ENCODE assay signal across 8 mouse cellular contexts in genomic region chr13:21715131-21715863, GRCm38 (mm10). TPM values are rescaled to one million over a fixed set of nuclear protein-coding genes. Genes with fewer than 3 reads are reported as not detected.
DNase-seq lines count a peak whose midpoint lies in the region; ATAC-seq and TF ChIP-seq lines count a peak whose summit lies in the region.

No protein-coding gene starts in this region.

- H3K9me3 ChIP-seq in heart, embryonic 11.5 days (replicated peaks; ENCODE audit: control insufficient read depth, low read length), result no peaks in the 10 kb centered on the region
- no peaks in the 10 kb centered on the region for H3K9me3 ChIP-seq in heart, embryonic 16.5 days (replicated peaks; ENCODE audit: control insufficient read depth, low read length)
- no peaks in the 10 kb centered on the region for H3K9me3 ChIP-seq in liver, postnatal 0 days (ENCODE audit: low read length)
- H3K9me3 ChIP-seq in stomach, embryonic 15.5 days, result no peaks in the 10 kb centered on the region

- H3K4me2 ChIP-seq in heart, embryonic 11.5 days, result peak overlapping the region; percentile 87
- H3K4me2 ChIP-seq in heart, embryonic 16.5 days (ENCODE audit: low read depth, low read length), result peak overlapping the region; percentile 91
- peak overlapping the region; percentile 72 for H3K4me2 ChIP-seq in liver, postnatal 0 days (ENCODE audit: low read depth, low read length)
- peak overlapping the region; percentile 69 for H3K4me2 ChIP-seq in stomach, embryonic 15.5 days

- peaks cover 7% of the 10 kb centered on the region for H3K4me1 ChIP-seq in heart, embryonic 11.5 days (ENCODE audit: control insufficient read depth, insufficient read depth, low read length)
- peaks cover 21% of the 10 kb centered on the region for H3K4me1 ChIP-seq in heart, embryonic 16.5 days (ENCODE audit: control insufficient read depth, insufficient read depth, low read length)
- H3K4me1 ChIP-seq in liver, postnatal 0 days (ENCODE audit: insufficient read depth), result peaks cover 25% of the 10 kb centered on the region
- H3K4me1 ChIP-seq in stomach, embryonic 15.5 days, result peaks cover 18% of the 10 kb centered on the region

- TF ChIP-seq CTCF in liver, postnatal 0 days (IDR thresholded peaks at IDR 0.05; ENCODE audit: low read depth), result no peak

- under 1% methylated on average over 22 of the region's 22 CpGs for WGBS in heart, embryonic 11.5 days (ENCODE audit: insufficient replicate concordance)
- WGBS in heart, embryonic 16.5 days, result under 1% methylated on average over 22 of the region's 22 CpGs
- WGBS in liver, postnatal 0 days (ENCODE audit: insufficient replicate concordance), result under 1% methylated on average over 20 of the region's 22 CpGs
- WGBS in stomach, embryonic 15.5 days, result under 1% methylated on average over 22 of the region's 22 CpGs

- H3K27me3 ChIP-seq in heart, embryonic 11.5 days (ENCODE audit: control insufficient read depth, insufficient read depth, low read length), result no peaks in the 10 kb centered on the region
- H3K27me3 ChIP-seq in heart, embryonic 16.5 days (ENCODE audit: control insufficient read depth, insufficient read depth, low read length), result no peaks in the 10 kb centered on the region
- H3K27me3 ChIP-seq in liver, postnatal 0 days (ENCODE audit: insufficient read depth, low read length), result no peaks in the 10 kb centered on the region
- H3K27me3 ChIP-seq in stomach, embryonic 15.5 days (replicated peaks), result no peaks in the 10 kb centered on the region

- H3K9ac ChIP-seq in heart, embryonic 11.5 days (ENCODE audit: low read depth, low read length), result peak overlapping the region; percentile 81
- peak overlapping the region; percentile 65 for H3K9ac ChIP-seq in heart, embryonic 16.5 days (ENCODE audit: low read length)
- peak overlapping the region; percentile 77 for H3K9ac ChIP-seq in liver, postnatal 0 days (replicated peaks)
- H3K9ac ChIP-seq in stomach, embryonic 15.5 days, result peak overlapping the region; percentile 38; the same call in 1 of the 2 replicates

- TF ChIP-seq EP300 in liver, postnatal 0 days (IDR thresholded peaks at IDR 0.05; ENCODE audit: low read depth), result no peak

- H3K36me3 ChIP-seq in heart, embryonic 11.5 days (ENCODE audit: control insufficient read depth, insufficient read depth, low read length), result no peaks in the 10 kb centered on the region
- no peaks in the 10 kb centered on the region for H3K36me3 ChIP-seq in heart, embryonic 16.5 days (ENCODE audit: control insufficient read depth, insufficient read depth)
- H3K36me3 ChIP-seq in liver, postnatal 0 days (replicated peaks; ENCODE audit: insufficient read depth, low read length), result no peaks in the 10 kb centered on the region
- H3K36me3 ChIP-seq in stomach, embryonic 15.5 days, result no peaks in the 10 kb centered on the region

- H3K4me3 ChIP-seq in heart, embryonic 11.5 days (ENCODE audit: low read depth, low read length), result peak overlapping the region; percentile 49
- H3K4me3 ChIP-seq in heart, embryonic 16.5 days (ENCODE audit: low read length), result peak overlapping the region; percentile 52
- peak overlapping the region; percentile 45 for H3K4me3 ChIP-seq in liver, postnatal 0 days (ENCODE audit: low read depth, low read length)
- H3K4me3 ChIP-seq in stomach, embryonic 15.5 days (replicated peaks), result peak overlapping the region; percentile 46

- peak overlapping the region; percentile 96 for H3K27ac ChIP-seq in heart, embryonic 11.5 days (ENCODE audit: low read depth, low read length)
- peak overlapping the region; percentile 81 for H3K27ac ChIP-seq in heart, embryonic 16.5 days (ENCODE audit: low read length)
- peak overlapping the region; percentile 88 for H3K27ac ChIP-seq in liver, postnatal 0 days (ENCODE audit: low read depth)
- H3K27ac ChIP-seq in stomach, embryonic 15.5 days, result peak overlapping the region; percentile 92

- ATAC-seq in heart, embryonic 11.5 days (replicated peaks; ENCODE audit: insufficient number of reproducible peaks, low FRiP score, low TSS enrichment), result no peak
- ATAC-seq in heart, embryonic 16.5 days (replicated peaks; ENCODE audit: extremely low read depth, insufficient read depth, low FRiP score), result no peak
- no peak for ATAC-seq in liver, postnatal 0 days
- ATAC-seq in stomach, embryonic 15.5 days (ENCODE audit: insufficient read depth, low FRiP score, low read depth), result no peak

- no peak for DNase-seq in heart, postnatal 4 days
- peak; percentile 75 for DNase-seq in A20 (ENCODE audit: low read depth, low spot score)
- peak; percentile 66 for DNase-seq in c-Kit-positive CD71-positive TER-119-negative erythroid progenitor cells, embryonic 14.5 days (ENCODE audit: low read depth)
- DNase-seq in liver, postnatal 0 days, result peak; percentile 33
- no peak for DNase-seq in frontal cortex, postnatal 10 days (ENCODE audit: low spot score in 2 of 2)

RNA-seq across cellular contexts. Expression of gene Hist1h2bl, which starts 0.6 kb away (rescaled TPM):
- polyA plus RNA-seq in heart, embryonic 11.5 days (2014; fragmentation: Nextera tagmentation; extraction: Ambion mirVana), result not detected in 2 replicates
- total RNA-seq in heart, postnatal 4 days (2021), result 100 to 1,000 TPM; 413 to 441 TPM
- polyA plus RNA-seq in heart, embryonic 16.5 days (2015; fragmentation: Nextera tagmentation; extraction: Ambion mirVana), result 0.86 and 1.7 TPM in 2 replicates
- polyA plus RNA-seq in liver, postnatal 0 days (2015; fragmentation: Nextera tagmentation; extraction: Ambion mirVana), result 0.51 and 1.9 TPM in 2 replicates
- polyA plus RNA-seq in stomach, embryonic 15.5 days (2015; fragmentation: Nextera tagmentation; extraction: Ambion mirVana), result 1.4 and 4.4 TPM in 2 replicates

RNA-seq across cellular contexts. Expression of gene Hist1h2ai, which starts 0.9 kb away (rescaled TPM):
- polyA plus RNA-seq in heart, embryonic 11.5 days (2014; fragmentation: Nextera tagmentation; extraction: Ambion mirVana), result 6.5 and 8.4 TPM in 2 replicates
- 100 to 1,000 TPM; 376 to 467 TPM for total RNA-seq in heart, postnatal 4 days (2021)
- polyA plus RNA-seq in heart, embryonic 16.5 days (2015; fragmentation: Nextera tagmentation; extraction: Ambion mirVana), result 4.3 and 8.1 TPM in 2 replicates
- polyA plus RNA-seq in liver, postnatal 0 days (2015; fragmentation: Nextera tagmentation; extraction: Ambion mirVana), result 16.4 and 20.2 TPM in 2 replicates
- 25.1 TPM in 2 replicates for polyA plus RNA-seq in stomach, embryonic 15.5 days (2015; fragmentation: Nextera tagmentation; extraction: Ambion mirVana)

RNA-seq across cellular contexts. Expression of gene Hist1h3h, which starts 2.2 kb away (rescaled TPM):
- 4.4 TPM in 1 of 2 replicates, not detected in the other for polyA plus RNA-seq in heart, embryonic 11.5 days (2014; fragmentation: Nextera tagmentation; extraction: Ambion mirVana)
- total RNA-seq in heart, postnatal 4 days (2021), result 100 to 1,000 TPM; 719 to 727 TPM
- 4.8 and 6.2 TPM in 2 replicates for polyA plus RNA-seq in heart, embryonic 16.5 days (2015; fragmentation: Nextera tagmentation; extraction: Ambion mirVana)
- polyA plus RNA-seq in liver, postnatal 0 days (2015; fragmentation: Nextera tagmentation; extraction: Ambion mirVana), result 7.1 and 8.7 TPM in 2 replicates
- polyA plus RNA-seq in stomach, embryonic 15.5 days (2015; fragmentation: Nextera tagmentation; extraction: Ambion mirVana), result 4.7 and 6.3 TPM in 2 replicates

RNA-seq across cellular contexts. Expression of gene Hist1h2bm, which starts 6.5 kb away (rescaled TPM):
- polyA plus RNA-seq in heart, embryonic 11.5 days (2014; fragmentation: Nextera tagmentation; extraction: Ambion mirVana), result 1.4 and 1.6 TPM in 2 replicates
- 100 to 1,000 TPM; 135 to 139 TPM for total RNA-seq in heart, postnatal 4 days (2021)
- polyA plus RNA-seq in heart, embryonic 16.5 days (2015; fragmentation: Nextera tagmentation; extraction: Ambion mirVana), result 1.8 and 2.4 TPM in 2 replicates
- polyA plus RNA-seq in liver, postnatal 0 days (2015; fragmentation: Nextera tagmentation; extraction: Ambion mirVana), result 1.6 and 2.3 TPM in 2 replicates
- 2.5 and 3.3 TPM in 2 replicates for polyA plus RNA-seq in stomach, embryonic 15.5 days (2015; fragmentation: Nextera tagmentation; extraction: Ambion mirVana)

RNA-seq across cellular contexts. Expression of gene Olfr1359, which starts 17.4 kb away (rescaled TPM):
- not detected in 2 replicates for polyA plus RNA-seq in heart, embryonic 11.5 days (2014; fragmentation: Nextera tagmentation; extraction: Ambion mirVana)
- total RNA-seq in heart, postnatal 4 days (2021), result not detected
- not detected in 2 replicates for polyA plus RNA-seq in heart, embryonic 16.5 days (2015; fragmentation: Nextera tagmentation; extraction: Ambion mirVana)
- polyA plus RNA-seq in liver, postnatal 0 days (2015; fragmentation: Nextera tagmentation; extraction: Ambion mirVana), result not detected in 2 replicates
- not detected in 2 replicates for polyA plus RNA-seq in stomach, embryonic 15.5 days (2015; fragmentation: Nextera tagmentation; extraction: Ambion mirVana)

Comparison
In these comparisons a context has a peak if more than half of its experiments do, and no peak if none do; other contexts are left out.
1. DNase-seq: peak in A20 (single experiment), c-Kit-positive CD71-positive TER-119-negative erythroid progenitor cells, embryonic 14.5 days (single experiment) and liver, postnatal 0 days (single experiment); none in heart, postnatal 4 days (single experiment) and frontal cortex, postnatal 10 days (0 of 2).
2. Peak in every context shown above with its lines, with median percentiles within 50 percentile points of each other: H3K27ac ChIP-seq, H3K4me2 ChIP-seq, H3K4me3 ChIP-seq and H3K9ac ChIP-seq.